Mouse (Mus musculus) ES-Bruce4 (cell line): Measurements from ENCODE around the gene Oas2.

Experiments
- CTCF ChIP-seq: IDR thresholded peaks from one replicate; pipeline ENCODE4 v1.8.1; 2011; ENCODE audit warnings: low read depth, low read length
- EP300 ChIP-seq: IDR thresholded peaks from 2 replicates; pipeline ENCODE4 v1.6.1; 2011; ENCODE audit warnings: low read depth, low read length; ENCODE audit not compliant: insufficient read depth
- POLR2A ChIP-seq: IDR thresholded peaks from one replicate; pipeline ENCODE4 v1.8.1; 2011; ENCODE audit warnings: low read length; ENCODE audit not compliant: insufficient read depth

- TF ChIP-seq CTCF, result no peak
- no peak for TF ChIP-seq POLR2A
- no peak for TF ChIP-seq EP300
Measured at GRCm38 (mm10) chr5:120694695-120695074, 55.0 kb downstream of the Oas2 start.
